Mouse (Mus musculus) intestine, embryonic 16.5 days (tissue): Measurements from ENCODE around the gene Mllt3. TPM values are rescaled to one million over a fixed set of nuclear protein-coding genes. Genes with fewer than 3 reads are reported as not detected.

Experiments used
- ATAC-seq: fragments of 200-750 bp; cut with Nextera tagmentation; 2 replicates; pipeline ENCODE4 v1.8.0; 2017; ENCODE audit warnings: moderate TSS enrichment, moderate library complexity
- H3K27ac ChIP-seq: fragments of 300-500 bp; sonication (generic); 2 replicates; pipeline ENCODE4 v1.5.1; 2014; ENCODE audit warnings: mild to moderate bottlenecking, low read length
- H3K27me3 ChIP-seq: fragments of 300-500 bp; sonication (generic); replicated peaks from 2 replicates; pipeline ENCODE4 v1.6.1; 2014; ENCODE audit warnings: low read length, control low read depth, mixed read lengths; ENCODE audit not compliant: control insufficient read depth, insufficient read depth
- H3K36me3 ChIP-seq: fragments of 300-500 bp; sonication (generic); 2 replicates; pipeline ENCODE4 v1.6.1; 2014; ENCODE audit warnings: low read length, control low read depth; ENCODE audit not compliant: control insufficient read depth, insufficient read depth
- H3K4me1 ChIP-seq: fragments of 300-500 bp; sonication (generic); 2 replicates; pipeline ENCODE4 v1.6.1; 2014; ENCODE audit warnings: low read length, control low read depth, mixed read lengths; ENCODE audit not compliant: control insufficient read depth, insufficient read depth
- H3K4me2 ChIP-seq: fragments of 300-500 bp; sonication (generic); 2 replicates; pipeline ENCODE4 v1.6.1; 2014; ENCODE audit warnings: low read depth, low read length, control low read depth
- H3K4me3 ChIP-seq: fragments of 300-500 bp; sonication (generic); 2 replicates; pipeline ENCODE4 v1.5.1; 2014; ENCODE audit warnings: mild to moderate bottlenecking, low read length
- H3K9ac ChIP-seq: fragments of 300-500 bp; sonication (generic); 2 replicates; pipeline ENCODE4 v1.6.1; 2014; ENCODE audit warnings: low read depth, low read length
- H3K9me3 ChIP-seq: fragments of 300-500 bp; sonication (generic); 2 replicates; pipeline ENCODE4 v1.6.1; 2016; ENCODE audit warnings: low read length, control low read depth; ENCODE audit not compliant: control insufficient read depth
- WGBS: fragments of 180-500 bp; shearing (Covaris S2); extraction: QIAGEN DNeasy Blood & Tissue Kit; methylation state at CpG from one replicate; pipeline ENCODE4 v1.1.7; 2014; 5-methylcytosine and 5-hydroxymethylcytosine counted together
- polyA plus RNA-seq: library from polyadenylated mRNA; unstranded; fragments of >200 nt; fragmentation: Nextera tagmentation; extraction: Ambion mirVana; gene quantifications from 2 replicates; pipeline ENCODE4 v1.2.1, GENCODE M21; 2015

The Mllt3 gene
- polyA plus RNA-seq, 1 experiment from 2014 or later, result 30.0 TPM

- H3K27me3 ChIP-seq, result no peaks in the 10 kb centered on the region
- H3K27ac ChIP-seq, result no peak overlapping the region
- H3K4me2 ChIP-seq, result no peak overlapping the region
- H3K4me3 ChIP-seq, result no peak overlapping the region
- no peak for ATAC-seq
- no peaks in the 10 kb centered on the region for H3K4me1 ChIP-seq
- no peaks in the 10 kb centered on the region for H3K36me3 ChIP-seq
- no peak overlapping the region for H3K9ac ChIP-seq
- no peaks in the 10 kb centered on the region for H3K9me3 ChIP-seq
- 89% methylated on average over 1 of the region's 1 CpGs for WGBS
Observed at GRCm38 (mm10) chr4:87857982-87858381, 175.2 kb downstream of the Mllt3 start.

- H3K27me3 ChIP-seq, result no peaks in the 10 kb centered on the region
- H3K4me3 ChIP-seq, result no peak overlapping the region
- H3K27ac ChIP-seq, result no peak overlapping the region
- no peaks in the 10 kb centered on the region for H3K9me3 ChIP-seq
- WGBS, result 81% methylated on average over 2 of the region's 2 CpGs
- no peak for ATAC-seq
- H3K36me3 ChIP-seq, result no peaks in the 10 kb centered on the region
- H3K9ac ChIP-seq, result no peak overlapping the region
- H3K4me1 ChIP-seq, result no peaks in the 10 kb centered on the region
- H3K4me2 ChIP-seq, result no peak overlapping the region
Observed at GRCm38 (mm10) chr4:87852461-87852860, 180.7 kb downstream of the Mllt3 start.

GRCm38 (mm10) chr4:87850051-87850450, 183.1 kb downstream of the Mllt3 start:
- H3K27me3 ChIP-seq, result no peaks in the 10 kb centered on the region
- H3K9ac ChIP-seq, result no peak overlapping the region
- H3K4me1 ChIP-seq, result no peaks in the 10 kb centered on the region
- H3K27ac ChIP-seq, result no peak overlapping the region
- no peak overlapping the region for H3K4me2 ChIP-seq
- WGBS, result 92% methylated on average over 5 of the region's 5 CpGs
- ATAC-seq, result no peak
- H3K4me3 ChIP-seq, result no peak overlapping the region
- H3K36me3 ChIP-seq, result no peaks in the 10 kb centered on the region
- H3K9me3 ChIP-seq, result no peaks in the 10 kb centered on the region

- ATAC-seq, result no peak
- no peaks in the 10 kb centered on the region for H3K27me3 ChIP-seq
- H3K4me2 ChIP-seq, result no peak overlapping the region
- H3K27ac ChIP-seq, result no peak overlapping the region
- no peak overlapping the region for H3K4me3 ChIP-seq
- H3K9me3 ChIP-seq, result no peaks in the 10 kb centered on the region
- no peaks in the 10 kb centered on the region for H3K36me3 ChIP-seq
- H3K4me1 ChIP-seq, result peaks cover 4% of the 10 kb centered on the region; the same call in 1 of the 2 replicates
- WGBS, result 66% methylated on average over 6 of the region's 6 CpGs
- no peak overlapping the region for H3K9ac ChIP-seq
Observed at GRCm38 (mm10) chr4:87844668-87845210, 188.4 kb downstream of the Mllt3 start.

- H3K9me3 ChIP-seq, result no peaks in the 10 kb centered on the region
- WGBS, result 81% methylated on average over 10 of the region's 10 CpGs
- ATAC-seq, result no peak
- H3K36me3 ChIP-seq, result no peaks in the 10 kb centered on the region
- H3K4me2 ChIP-seq, result no peak overlapping the region
- H3K4me1 ChIP-seq, result peaks cover 17% of the 10 kb centered on the region
- H3K27me3 ChIP-seq, result no peaks in the 10 kb centered on the region
- H3K4me3 ChIP-seq, result no peak overlapping the region
- no peak overlapping the region for H3K27ac ChIP-seq
- H3K9ac ChIP-seq, result no peak overlapping the region
Observed at GRCm38 (mm10) chr4:87840210-87840910, 192.8 kb downstream of the Mllt3 start.

GRCm38 (mm10) chr4:87838716-87839115, 194.4 kb downstream of the Mllt3 start:
- Histone ChIP-seq H3K4me2 (no peak overlapping the region), H3K27ac (no peak overlapping the region), H3K9ac (no peak overlapping the region), H3K27me3 (no peaks in the 10 kb centered on the region), H3K36me3 (no peaks in the 10 kb centered on the region), H3K4me1 (peaks cover 21% of the 10 kb centered on the region), H3K9me3 (no peaks in the 10 kb centered on the region), H3K4me3 (no peak overlapping the region)
- ATAC-seq, result no peak
- WGBS, result 83% methylated on average over 1 of the region's 1 CpGs

- Histone ChIP-seq H3K4me3 (no peak overlapping the region), H3K4me2 (no peak overlapping the region), H3K27ac (0 out of 2 replicates have a peak overlapping the region, but pooled peaks have one; percentile 47), H3K27me3 (no peaks in the 10 kb centered on the region), H3K36me3 (no peaks in the 10 kb centered on the region), H3K9ac (no peak overlapping the region), H3K9me3 (no peaks in the 10 kb centered on the region), H3K4me1 (peaks cover 26% of the 10 kb centered on the region)
- peak; percentile 82 for ATAC-seq
- WGBS, result 83% methylated on average over 2 of the region's 2 CpGs
Observed at GRCm38 (mm10) chr4:87837471-87838361, 195.4 kb downstream of the Mllt3 start.

- H3K27ac ChIP-seq, result no peak overlapping the region
- H3K27me3 ChIP-seq, result no peaks in the 10 kb centered on the region
- H3K36me3 ChIP-seq, result no peaks in the 10 kb centered on the region
- no peaks in the 10 kb centered on the region for H3K9me3 ChIP-seq
- no peak overlapping the region for H3K4me3 ChIP-seq
- ATAC-seq, result no peak
- 60% methylated on average over 5 of the region's 5 CpGs for WGBS
- no peak overlapping the region for H3K4me2 ChIP-seq
- H3K9ac ChIP-seq, result no peak overlapping the region
- peaks cover 26% of the 10 kb centered on the region for H3K4me1 ChIP-seq
Observed at GRCm38 (mm10) chr4:87836257-87836656, 196.9 kb downstream of the Mllt3 start.

GRCm38 (mm10) chr4:87835191-87835590, 198.0 kb downstream of the Mllt3 start:
- ATAC-seq, result no peak
- 57% methylated on average over 6 of the region's 6 CpGs for WGBS
- Histone ChIP-seq H3K9me3 (no peaks in the 10 kb centered on the region), H3K9ac (no peak overlapping the region), H3K4me1 (peaks cover 26% of the 10 kb centered on the region), H3K27me3 (no peaks in the 10 kb centered on the region), H3K4me3 (no peak overlapping the region), H3K36me3 (no peaks in the 10 kb centered on the region), H3K4me2 (no peak overlapping the region), H3K27ac (no peak overlapping the region)
